Mouse (Mus musculus): ENCODE data around the gene Chst5.
A peak's percentile ranks its signal among the peaks of the same experiment; 100 is the strongest.
"Not testable (repeated sequence)": the region's sequence is repeated elsewhere in the genome, so short reads cannot be mapped to it uniquely, and the experiment has no call there.

Chst5 gene

GRCm38 (mm10) chr8:111875758-111876157 is 34.5 kb downstream of the Chst5 start:
- DNase-seq (ENCODE audit: low spot score) = peak; percentile 18

DNA sequence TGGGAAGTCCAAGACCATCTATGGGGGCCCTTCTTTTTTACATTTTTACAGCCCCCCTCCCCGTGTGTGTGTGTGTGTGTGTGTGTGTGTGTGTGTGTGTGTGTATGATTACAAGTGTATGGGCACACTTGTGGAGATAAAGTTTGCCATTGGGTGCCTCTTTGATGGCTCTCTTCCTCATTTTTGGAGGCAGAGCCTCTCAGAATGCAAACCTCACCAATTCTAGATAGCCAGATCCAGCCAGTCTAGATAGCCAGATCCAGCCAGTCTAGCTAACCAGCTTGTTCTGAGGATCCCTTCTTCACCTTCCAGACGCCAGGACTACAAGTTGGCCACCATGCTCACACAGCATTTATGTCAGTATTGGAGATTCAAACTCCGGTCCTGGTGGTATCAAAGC is 39.0 kb downstream of the Chst5 start:
- DNase-seq (ENCODE audit: low spot score) = no peak

DNA sequence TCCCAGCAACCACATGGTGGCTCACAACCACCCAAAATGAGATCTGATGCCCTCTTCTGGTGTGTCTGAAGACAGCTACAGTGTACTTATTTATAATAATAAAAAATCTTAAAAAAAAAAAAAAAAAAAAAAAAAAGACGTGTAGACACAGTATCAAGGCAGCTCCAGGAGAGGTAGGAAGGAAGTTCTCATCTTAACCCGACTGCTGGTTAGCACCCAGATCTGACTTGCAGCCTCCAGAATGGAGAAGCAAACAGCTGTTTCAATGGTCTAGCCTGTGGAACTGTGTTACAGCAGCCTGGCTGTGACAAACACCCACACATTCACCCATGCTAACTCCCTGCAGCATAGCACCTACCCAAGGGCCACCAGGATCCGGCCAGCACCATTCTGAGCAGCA is 39.9 kb downstream of the Chst5 start:
- DNase-seq (ENCODE audit: low spot score) = no peak

GRCm38 (mm10) chr8:111868664-111869063 is 41.6 kb downstream of the Chst5 start:
- DNase-seq (ENCODE audit: low spot score) = no peak

- peak; percentile 73 for DNase-seq (ENCODE audit: low spot score)
These were observed 44.4 kb downstream of the Chst5 start for GRCm38 (mm10) chr8:111865857-111866256.

DNA sequence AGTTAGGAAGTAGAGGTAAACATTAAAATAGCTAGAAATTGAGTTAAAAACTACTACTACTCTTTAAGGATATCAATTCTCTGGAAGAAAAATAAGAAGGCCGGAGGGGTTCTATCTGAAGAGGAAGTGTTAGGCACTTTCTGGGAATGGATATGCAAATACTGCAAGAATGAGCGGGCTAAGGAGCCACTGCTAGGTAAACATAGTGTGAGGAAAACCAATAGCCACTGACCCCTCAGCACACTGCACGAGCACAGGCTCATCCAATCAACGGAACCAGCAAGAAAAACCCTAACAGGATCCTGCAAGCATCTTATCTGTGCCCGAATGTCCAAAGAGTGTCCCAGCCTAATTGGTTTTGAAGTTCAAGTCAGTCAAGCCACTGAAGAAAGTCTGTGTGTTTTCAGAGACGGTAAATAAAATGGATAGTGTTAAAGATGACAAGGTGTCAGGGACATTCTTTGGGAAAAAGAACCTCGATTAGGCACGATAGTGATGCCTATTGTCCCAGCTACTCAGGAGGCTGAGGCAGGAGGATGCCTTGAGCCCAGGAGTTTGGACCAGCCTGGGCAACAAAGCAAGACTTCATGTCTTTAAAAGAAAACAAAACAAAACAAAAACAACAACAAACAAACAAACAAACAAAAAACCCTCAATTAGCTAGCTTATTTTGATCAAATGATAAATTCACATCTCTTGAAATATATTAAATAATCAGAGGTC is 45.0 kb downstream of the Chst5 start:
- no peak for DNase-seq (ENCODE audit: low spot score)

GRCm38 (mm10) chr8:111864648-111865047 is 45.6 kb downstream of the Chst5 start:
- no peak for DNase-seq (ENCODE audit: low spot score)

GRCm38 (mm10) chr8:111863280-111863679 is 47.0 kb downstream of the Chst5 start:
- DNase-seq (ENCODE audit: low spot score) = no peak

DNA sequence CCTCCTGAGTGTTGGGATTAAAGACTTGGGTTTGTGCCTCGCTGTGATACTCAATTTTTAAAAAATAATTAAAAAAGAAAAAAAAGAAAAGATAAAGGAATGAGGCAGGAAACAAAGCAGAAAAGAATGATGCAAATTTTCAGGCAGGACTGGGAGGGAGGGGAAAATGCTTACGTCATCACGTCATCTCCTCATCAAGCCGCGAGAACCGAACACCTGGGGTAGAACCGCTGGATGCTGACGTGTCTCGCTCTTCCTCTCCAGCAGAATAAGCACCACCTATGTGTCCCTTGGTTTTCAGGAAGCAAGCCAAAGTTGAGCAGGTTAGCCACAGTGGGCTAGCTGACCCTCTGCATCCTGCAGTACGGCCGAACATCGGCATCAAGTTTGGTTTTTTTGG is 54.3 kb downstream of the Chst5 start:
- no peak for DNase-seq (ENCODE audit: low spot score)

DNA sequence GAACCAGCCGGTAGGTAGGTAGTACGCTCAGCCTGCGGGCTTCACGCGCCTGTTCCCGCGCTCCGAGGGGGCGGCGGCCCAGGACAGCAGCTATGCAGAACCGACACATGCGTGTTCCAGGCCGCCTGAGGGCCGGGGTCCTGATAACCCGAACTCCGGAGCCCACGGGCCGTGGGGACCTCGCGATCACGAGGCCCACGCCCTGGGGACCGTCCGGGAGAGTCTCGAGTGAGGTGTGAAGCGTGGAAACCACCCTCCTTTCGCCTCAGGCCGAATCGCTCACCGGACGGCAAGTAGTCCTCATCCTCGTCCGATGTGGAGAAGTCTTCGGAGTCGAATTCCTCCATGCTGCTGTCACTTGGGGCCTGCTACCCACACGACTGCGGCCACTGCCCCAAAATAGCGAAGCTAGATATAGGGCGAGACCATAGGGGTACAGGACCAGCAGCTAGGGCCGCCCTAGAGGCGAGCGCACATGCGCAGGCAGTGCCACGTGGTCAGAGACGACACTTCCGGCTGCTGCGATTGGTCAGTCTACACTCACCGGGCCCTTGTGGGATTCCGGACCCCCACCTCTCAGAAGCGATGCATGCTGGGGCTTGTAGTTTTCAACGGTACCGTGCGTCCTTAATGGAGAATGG is 56.3 kb downstream of the Chst5 start, which contains the start of gene Cfdp1:
TSS of gene Cfdp1 (minus strand) at position 431 of the 641 bp plus-strand sequence.
- peak; percentile 98 for DNase-seq (ENCODE audit: low spot score)

DNA sequence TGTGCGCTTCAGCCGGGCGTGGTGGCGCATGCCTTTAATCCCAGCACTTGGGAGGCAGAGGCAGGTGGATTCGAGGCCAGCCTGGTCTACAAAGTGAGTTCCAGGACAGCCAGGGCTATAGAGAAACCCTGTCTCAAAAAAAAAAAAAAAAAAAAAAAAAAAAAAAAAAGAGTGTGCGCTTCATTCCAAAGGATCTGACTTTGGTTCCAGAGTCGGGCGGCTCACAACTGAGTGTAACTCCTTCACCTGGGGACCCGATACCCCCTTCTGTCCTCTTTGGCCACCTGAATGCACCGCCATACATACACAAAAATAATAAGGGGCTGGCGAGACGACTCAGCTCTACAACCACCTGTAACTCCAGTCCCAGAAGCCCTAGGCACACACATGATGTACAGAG is 57.0 kb downstream of the Chst5 start:
- DNase-seq (ENCODE audit: low spot score) = not testable (repeated sequence)

- no peak for DNase-seq (ENCODE audit: low spot score)
These were observed 63.5 kb downstream of the Chst5 start for GRCm38 (mm10) chr8:111846746-111847145.
